ENCODE assay signal across 8 mouse cellular contexts in the genomic region with DNA sequence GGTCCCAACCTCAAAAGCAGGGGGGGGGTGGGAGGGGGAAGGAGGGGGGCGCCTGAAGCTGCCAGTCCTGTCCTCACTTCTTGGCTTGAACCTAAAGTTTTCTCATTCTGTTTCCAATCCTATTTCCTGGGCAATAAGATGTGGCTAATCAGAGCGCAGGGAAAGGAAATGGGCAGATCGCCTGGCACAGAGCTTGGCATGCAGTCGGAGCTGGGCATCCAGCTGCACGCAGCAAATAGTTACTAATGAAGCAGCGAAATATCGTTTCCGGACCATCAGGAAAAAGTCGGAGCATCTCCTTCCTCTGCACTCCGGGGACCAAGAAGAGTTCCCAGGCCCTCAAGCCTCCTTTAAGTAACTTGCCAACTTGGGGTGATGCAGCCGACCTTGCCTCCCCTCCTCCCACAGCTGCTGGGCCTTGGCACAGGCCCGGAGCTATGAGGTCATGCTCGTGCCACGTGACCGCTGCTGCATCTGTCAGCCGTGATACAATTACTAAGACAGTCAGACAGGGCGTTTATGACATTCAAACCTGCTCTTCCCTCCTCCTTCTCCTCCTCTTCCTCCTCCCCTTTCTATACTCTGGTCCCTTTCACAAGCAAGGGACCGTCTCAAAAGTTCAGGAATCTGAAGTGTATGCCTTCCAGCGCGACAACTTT. TPM values are rescaled to one million over a fixed set of nuclear protein-coding genes. Genes with fewer than 3 reads are reported as not detected.
DNase-seq lines count a peak whose midpoint lies in the region; ATAC-seq and TF ChIP-seq lines count a peak whose summit lies in the region.

No protein-coding gene starts in this region.

- peak overlapping the region; percentile 65 for H3K4me2 ChIP-seq in hindbrain, postnatal 0 days (ENCODE audit: low read depth, low read length)

- peak; percentile 53 for DNase-seq in R1 (ENCODE audit: low read depth, low spot score)
- peak; percentile 42 to 63 for DNase-seq in cerebellum, postnatal 25 days
- DNase-seq in gastrocnemius, adult 8-10 months (ENCODE audit: low spot score in 2 of 2), result peak; percentile 69 to 76
- peak; percentile 85 for DNase-seq in hindbrain, postnatal 0 days (ENCODE audit: low spot score)
- peak; percentile 81 for DNase-seq in left cerebral cortex, adult 11 months (ENCODE audit: low spot score)
- DNase-seq in lung, postnatal 25 days (ENCODE audit: low spot score), result peak; percentile 87
- peak; percentile 89 for DNase-seq in retina, embryonic 14.5 days (ENCODE audit: low spot score)
- DNase-seq in urinary bladder, postnatal 25 days (ENCODE audit: low spot score), result peak; percentile 60

- no peaks in the 10 kb centered on the region for H3K27me3 ChIP-seq in hindbrain, postnatal 0 days (ENCODE audit: insufficient read depth, low read length)

- no peak for TF ChIP-seq CTCF in hindbrain, postnatal 0 days (IDR thresholded peaks at IDR 0.05; ENCODE audit: low read depth)

- ATAC-seq in hindbrain, postnatal 0 days, result peak; percentile 94

- peak overlapping the region; percentile 37 for H3K4me3 ChIP-seq in hindbrain, postnatal 0 days (ENCODE audit: low read length)

- peak overlapping the region; percentile 30; the same call in 1 of the 2 replicates for H3K9ac ChIP-seq in hindbrain, postnatal 0 days (replicated peaks; ENCODE audit: low read length)

- no peaks in the 10 kb centered on the region for H3K9me3 ChIP-seq in hindbrain, postnatal 0 days (ENCODE audit: low read length)

- no peaks in the 10 kb centered on the region for H3K36me3 ChIP-seq in hindbrain, postnatal 0 days (ENCODE audit: insufficient read depth, low read length)

- peak overlapping the region; percentile 66 for H3K27ac ChIP-seq in hindbrain, postnatal 0 days

- H3K4me1 ChIP-seq in hindbrain, postnatal 0 days (ENCODE audit: insufficient read depth, low read length), result no peaks in the 10 kb centered on the region

- WGBS in hindbrain, postnatal 0 days, result 1% methylated on average over 19 of the region's 20 CpGs

RNA-seq across cellular contexts. Expression of a gene that starts 10.1 kb away (rescaled TPM):
- total RNA-seq in gastrocnemius, adult 8-10 months (2022), result not detected
- total RNA-seq in hindbrain, postnatal 0 days (2014; rRNA removed), result not detected in 2 replicates
- 0.24 TPM in 1 of 2 replicates, not detected in the other for polyA plus RNA-seq in hindbrain, postnatal 0 days (2015; fragmentation: Nextera tagmentation; extraction: Ambion mirVana)

RNA-seq across cellular contexts. Expression of a gene that starts 20.5 kb away (rescaled TPM):
- not detected for total RNA-seq in gastrocnemius, adult 8-10 months (2022)
- not detected in 2 replicates for total RNA-seq in hindbrain, postnatal 0 days (2014; rRNA removed)
- not detected in 2 replicates for polyA plus RNA-seq in hindbrain, postnatal 0 days (2015; fragmentation: Nextera tagmentation; extraction: Ambion mirVana)

RNA-seq across cellular contexts. Expression of a gene that starts 25.3 kb away (rescaled TPM):
- 100 to 1,000 TPM; 149 to 182 (median 166) TPM for total RNA-seq in gastrocnemius, adult 8-10 months (2022)
- total RNA-seq in hindbrain, postnatal 0 days (2014; rRNA removed), result 24.1 and 51.7 TPM in 2 replicates
- polyA plus RNA-seq in hindbrain, postnatal 0 days (2015; fragmentation: Nextera tagmentation; extraction: Ambion mirVana), result 5.9 and 6.7 TPM in 2 replicates

Comparison
In these comparisons a context has a peak if more than half of its experiments do, and no peak if none do; other contexts are left out.
1. Peak in every context shown above with its lines: DNase-seq, ATAC-seq, H3K4me3 ChIP-seq and H3K27ac ChIP-seq.